Mouse (Mus musculus): ENCODE measurements at regions not wholly inside any gene's neighbourhood (a gene's known extent, or its start where the extent isn't known, plus 50 kb on each side); places are given as distances from the start of the nearest gene placed in this dataset.

GRCm38 (mm10) chr11:114284820-114285666, 218.2 kb upstream of the Sdk2 start:
- TF ChIP-seq GATA1 (IDR thresholded peaks at IDR 0.05; ENCODE audit: low read length) (no peak), TAL1 (IDR thresholded peaks at IDR 0.05; ENCODE audit: low read length) (no peak)
- Histone ChIP-seq H3K27me3 (ENCODE audit: control insufficient read depth) (no peaks in the 10 kb centered on the region), H3K4me3 (replicated peaks) (no peak overlapping the region), H3K9me3 (ENCODE audit: control insufficient read depth, low read length) (no peaks in the 10 kb centered on the region), H3K4me1 (ENCODE audit: control insufficient read depth) (peaks cover 2% of the 10 kb centered on the region; the same call in 1 of the 2 replicates), H3K36me3 (ENCODE audit: control insufficient read depth) (no peaks in the 10 kb centered on the region)

GRCm38 (mm10) chr11:114283208-114283607, 216.4 kb upstream of the Sdk2 start:
- H3K9me3 ChIP-seq (ENCODE audit: control insufficient read depth, low read length), result no peaks in the 10 kb centered on the region
- H3K4me1 ChIP-seq (ENCODE audit: control insufficient read depth), result peaks cover 2% of the 10 kb centered on the region; the same call in 1 of the 2 replicates
- H3K27me3 ChIP-seq (ENCODE audit: control insufficient read depth), result no peaks in the 10 kb centered on the region
- H3K4me3 ChIP-seq (replicated peaks), result no peak overlapping the region
- no peak for TF ChIP-seq GATA1 (IDR thresholded peaks at IDR 0.05; ENCODE audit: low read length)
- no peak for TF ChIP-seq TAL1 (IDR thresholded peaks at IDR 0.05; ENCODE audit: low read length)
- H3K36me3 ChIP-seq (ENCODE audit: control insufficient read depth), result no peaks in the 10 kb centered on the region

GRCm38 (mm10) chr11:114282566-114282965, 215.7 kb upstream of the Sdk2 start:
- H3K9me3 ChIP-seq (ENCODE audit: control insufficient read depth, low read length), result no peaks in the 10 kb centered on the region
- no peaks in the 10 kb centered on the region for H3K27me3 ChIP-seq (ENCODE audit: control insufficient read depth)
- TF ChIP-seq TAL1 (IDR thresholded peaks at IDR 0.05; ENCODE audit: low read length), result no peak
- no peak for TF ChIP-seq GATA1 (IDR thresholded peaks at IDR 0.05; ENCODE audit: low read length)
- peaks cover 2% of the 10 kb centered on the region; the same call in 1 of the 2 replicates for H3K4me1 ChIP-seq (ENCODE audit: control insufficient read depth)
- H3K36me3 ChIP-seq (ENCODE audit: control insufficient read depth), result no peaks in the 10 kb centered on the region
- H3K4me3 ChIP-seq (replicated peaks), result no peak overlapping the region

- TF ChIP-seq GATA1 (IDR thresholded peaks at IDR 0.05; ENCODE audit: low read length) (no peak), TAL1 (IDR thresholded peaks at IDR 0.05; ENCODE audit: low read length) (no peak)
- H3K9me3 ChIP-seq (ENCODE audit: control insufficient read depth, low read length), result no peaks in the 10 kb centered on the region
- H3K4me3 ChIP-seq (replicated peaks), result no peak overlapping the region
- H3K27me3 ChIP-seq (ENCODE audit: control insufficient read depth), result no peaks in the 10 kb centered on the region
- H3K4me1 ChIP-seq (ENCODE audit: control insufficient read depth), result no peaks in the 10 kb centered on the region
- H3K36me3 ChIP-seq (ENCODE audit: control insufficient read depth), result no peaks in the 10 kb centered on the region
These were observed 215.0 kb upstream of the Sdk2 start for GRCm38 (mm10) chr11:114281846-114282245.

GRCm38 (mm10) chr11:114281041-114281695, 214.3 kb upstream of the Sdk2 start:
- H3K27me3 ChIP-seq (ENCODE audit: control insufficient read depth), result no peaks in the 10 kb centered on the region

GRCm38 (mm10) chr11:114277513-114278304, 210.9 kb upstream of the Sdk2 start:
- Histone ChIP-seq H3K4me1 (ENCODE audit: control insufficient read depth) (no peaks in the 10 kb centered on the region), H3K9me3 (ENCODE audit: control insufficient read depth, low read length) (no peaks in the 10 kb centered on the region), H3K4me3 (replicated peaks) (no peak overlapping the region), H3K27me3 (ENCODE audit: control insufficient read depth) (no peaks in the 10 kb centered on the region), H3K36me3 (ENCODE audit: control insufficient read depth) (no peaks in the 10 kb centered on the region)
- TF ChIP-seq TAL1 (IDR thresholded peaks at IDR 0.05; ENCODE audit: low read length), result no peak
- TF ChIP-seq GATA1 (IDR thresholded peaks at IDR 0.05; ENCODE audit: low read length), result no peak

More at GRCm38 (mm10) chr11:114281041-114281695, 214.3 kb upstream of the Sdk2 start:
- Histone ChIP-seq H3K4me3 (replicated peaks) (no peak overlapping the region), H3K36me3 (ENCODE audit: control insufficient read depth) (no peaks in the 10 kb centered on the region), H3K9me3 (ENCODE audit: control insufficient read depth, low read length) (no peaks in the 10 kb centered on the region), H3K4me1 (ENCODE audit: control insufficient read depth) (no peaks in the 10 kb centered on the region)
- TF ChIP-seq GATA1 (IDR thresholded peaks at IDR 0.05; ENCODE audit: low read length), result no peak
- TF ChIP-seq TAL1 (IDR thresholded peaks at IDR 0.05; ENCODE audit: low read length), result no peak

GRCm38 (mm10) chr11:114270358-114271072, 203.7 kb upstream of the Sdk2 start:
- Histone ChIP-seq H3K27me3 (ENCODE audit: control insufficient read depth) (no peaks in the 10 kb centered on the region), H3K9me3 (ENCODE audit: control insufficient read depth, low read length) (no peaks in the 10 kb centered on the region), H3K4me1 (ENCODE audit: control insufficient read depth) (no peaks in the 10 kb centered on the region), H3K36me3 (ENCODE audit: control insufficient read depth) (no peaks in the 10 kb centered on the region), H3K4me3 (replicated peaks) (no peak overlapping the region)
- TF ChIP-seq TAL1 (IDR thresholded peaks at IDR 0.05; ENCODE audit: low read length) (no peak), GATA1 (IDR thresholded peaks at IDR 0.05; ENCODE audit: low read length) (no peak)

GRCm38 (mm10) chr11:114261959-114262358, 195.1 kb upstream of the Sdk2 start:
- no peak for TF ChIP-seq GATA1 (IDR thresholded peaks at IDR 0.05; ENCODE audit: low read length)
- TF ChIP-seq TAL1 (IDR thresholded peaks at IDR 0.05; ENCODE audit: low read length), result no peak
- Histone ChIP-seq H3K27me3 (ENCODE audit: control insufficient read depth) (no peaks in the 10 kb centered on the region; the same call in 1 of the 2 replicates), H3K4me3 (replicated peaks) (no peak overlapping the region), H3K4me1 (ENCODE audit: control insufficient read depth) (no peaks in the 10 kb centered on the region), H3K36me3 (ENCODE audit: control insufficient read depth) (no peaks in the 10 kb centered on the region), H3K9me3 (ENCODE audit: control insufficient read depth, low read length) (no peaks in the 10 kb centered on the region)
